Mouse (Mus musculus) thymus, postnatal 0 days (tissue): ENCODE results near the gene Prn. TPM values are rescaled to one million over a fixed set of nuclear protein-coding genes. Genes with fewer than 3 reads are reported as not detected.

ENCODE experiments used
- DNase-seq: peaks from one replicate; pipeline ENCODE4 v3.0.0-alpha.2; 2015; ENCODE audit warnings: low spot score
- polyA plus RNA-seq: library from polyadenylated mRNA; unstranded; fragments of >200 nt; fragmentation: Nextera tagmentation; extraction: Ambion mirVana; gene quantifications from 2 replicates; pipeline ENCODE4 v1.2.1, GENCODE M21; 2015

Gene Prn
- not detected in 2 replicates for polyA plus RNA-seq

GRCm38 (mm10) chr2:131909683-131910572, at the start of gene Prn, which contains the start of gene Prnp:
Gene Prn (plus strand): TSS chr2:131909957.
Gene Prnp (plus strand): TSS chr2:131909928.
- DNase-seq = peak; percentile 91

GRCm38 (mm10) chr2:131862617-131863275, 47.0 kb upstream of the Prn start:
- no peak for DNase-seq

- DNase-seq = no peak
These were observed 46.3 kb upstream of the Prn start for GRCm38 (mm10) chr2:131863472-131863871.

GRCm38 (mm10) chr2:131864262-131864796, 45.4 kb upstream of the Prn start:
- DNase-seq = no peak

- no peak for DNase-seq
These were observed 43.1 kb upstream of the Prn start for GRCm38 (mm10) chr2:131866676-131867075.

DNA sequence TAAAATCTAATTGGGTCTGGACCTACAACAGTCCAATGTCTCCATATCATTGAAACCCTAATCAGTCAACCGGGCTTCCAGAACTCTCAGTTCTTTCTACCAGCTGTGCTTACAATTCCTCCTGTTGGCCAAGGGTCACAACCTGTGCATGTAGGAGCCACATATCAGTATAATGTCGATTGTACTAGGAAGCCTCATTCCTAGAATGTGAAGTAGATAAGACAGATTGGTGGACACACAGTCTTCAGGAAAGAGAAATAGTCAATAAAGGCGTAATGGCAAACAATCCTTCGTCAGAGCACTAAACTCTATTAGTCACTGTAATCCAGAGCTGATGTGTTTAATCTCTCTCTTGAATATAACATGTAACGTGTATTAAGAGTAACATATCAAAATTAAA, 40.8 kb upstream of the Prn start:
- no peak for DNase-seq

DNA sequence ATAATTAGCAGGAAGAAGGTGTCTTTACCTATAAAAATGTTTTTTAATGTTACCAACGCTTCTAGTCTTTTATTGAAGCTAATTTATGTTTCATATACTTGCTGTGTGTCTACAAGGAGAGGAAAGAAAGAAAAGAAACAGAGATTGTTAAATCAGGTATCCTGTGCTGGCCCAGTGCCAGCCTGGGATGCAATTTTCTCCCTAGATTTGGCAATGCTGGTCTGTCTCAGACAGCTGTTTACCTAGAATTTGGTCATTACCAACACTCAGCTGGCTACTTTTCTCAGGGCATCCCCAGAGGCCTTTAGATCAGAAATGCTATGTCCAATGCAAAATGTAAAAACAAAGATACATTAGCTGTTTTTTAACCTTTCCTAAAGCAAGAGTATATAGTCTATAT, 36.4 kb upstream of the Prn start:
- DNase-seq = no peak

- DNase-seq = no peak
These were observed 33.0 kb upstream of the Prn start for GRCm38 (mm10) chr2:131876551-131877265.

DNA sequence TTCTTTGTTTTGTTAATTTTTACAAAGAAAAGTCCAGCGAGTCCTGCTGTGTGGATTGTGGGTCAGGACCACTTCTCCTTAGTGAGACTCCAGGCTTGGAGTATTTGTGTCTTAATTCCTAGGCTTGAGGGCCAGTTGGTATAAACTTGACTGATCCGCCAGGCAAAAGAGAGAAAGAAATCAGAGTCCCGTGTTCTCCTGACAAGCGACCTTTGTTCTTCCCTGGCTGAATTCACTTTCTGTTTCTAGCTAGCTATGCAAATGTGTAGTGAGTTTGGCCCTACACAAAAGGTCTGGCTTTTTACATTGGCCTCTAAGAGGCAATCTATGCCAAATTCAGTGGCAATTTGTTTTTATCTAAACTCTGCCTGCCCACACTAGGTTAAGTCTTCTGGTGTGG, 28.0 kb upstream of the Prn start:
- no peak for DNase-seq

DNA sequence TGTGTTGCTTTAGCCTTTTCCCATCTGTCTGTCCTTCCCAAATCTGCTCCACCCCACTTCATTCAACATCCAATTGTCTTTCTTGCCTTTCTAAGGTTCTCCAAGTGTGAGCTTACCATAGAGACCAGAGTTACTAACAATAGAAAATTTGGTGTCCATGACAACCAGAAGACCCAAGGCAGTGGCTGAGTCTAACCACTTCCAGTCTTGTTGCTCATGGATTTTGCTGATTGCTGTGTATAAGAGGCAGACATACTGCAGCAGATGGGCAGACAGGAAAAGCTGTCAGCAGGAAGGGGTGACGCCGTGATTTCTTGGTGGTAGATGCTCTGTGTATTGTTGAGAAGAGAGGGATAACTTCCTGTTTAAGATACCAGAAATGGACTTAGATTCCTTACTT, 26.6 kb upstream of the Prn start:
- DNase-seq = peak; percentile 33

- peak; percentile 63 for DNase-seq
These were observed 23.1 kb upstream of the Prn start for GRCm38 (mm10) chr2:131886503-131887160.

GRCm38 (mm10) chr2:131888233-131888632, 21.5 kb upstream of the Prn start:
- peak; percentile 20 for DNase-seq

- no peak for DNase-seq
These were observed 17.2 kb upstream of the Prn start for GRCm38 (mm10) chr2:131892534-131892933.

- DNase-seq = no peak
These were observed 14.7 kb upstream of the Prn start for GRCm38 (mm10) chr2:131895106-131895505.

- DNase-seq = no peak
These were observed 13.7 kb upstream of the Prn start for GRCm38 (mm10) chr2:131896011-131896410.

- no peak for DNase-seq
These were observed 12.2 kb upstream of the Prn start for GRCm38 (mm10) chr2:131897336-131898109.

- DNase-seq = no peak
These were observed 7.3 kb upstream of the Prn start for GRCm38 (mm10) chr2:131902423-131902822.

GRCm38 (mm10) chr2:131902867-131903266, 6.9 kb upstream of the Prn start:
- DNase-seq = peak; percentile 60

DNA sequence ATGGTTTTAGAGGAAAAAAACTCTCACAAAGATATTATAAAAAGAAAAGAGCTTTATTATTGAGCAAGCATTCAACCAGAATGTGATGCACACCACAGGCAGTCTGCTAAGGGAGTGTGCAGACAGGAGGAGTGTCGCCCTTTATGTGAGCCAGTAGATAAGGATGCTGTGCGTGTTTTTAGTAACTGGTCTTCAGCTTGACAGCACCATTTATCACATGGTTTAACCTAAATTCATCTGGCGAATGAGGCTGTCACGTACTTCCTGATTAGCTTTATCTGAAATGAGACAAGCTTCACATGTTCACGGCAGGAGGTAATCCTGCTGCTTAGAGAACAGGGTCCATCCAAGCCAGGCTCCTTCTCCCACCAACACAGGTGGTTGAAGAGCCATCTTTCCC, 4.7 kb upstream of the Prn start:
- no peak for DNase-seq

- DNase-seq = no peak
These were observed 4.0 kb upstream of the Prn start for GRCm38 (mm10) chr2:131905776-131906175.
